Comparison of ENCODE assay signal across 19 mouse cellular contexts in the genomic region with DNA sequence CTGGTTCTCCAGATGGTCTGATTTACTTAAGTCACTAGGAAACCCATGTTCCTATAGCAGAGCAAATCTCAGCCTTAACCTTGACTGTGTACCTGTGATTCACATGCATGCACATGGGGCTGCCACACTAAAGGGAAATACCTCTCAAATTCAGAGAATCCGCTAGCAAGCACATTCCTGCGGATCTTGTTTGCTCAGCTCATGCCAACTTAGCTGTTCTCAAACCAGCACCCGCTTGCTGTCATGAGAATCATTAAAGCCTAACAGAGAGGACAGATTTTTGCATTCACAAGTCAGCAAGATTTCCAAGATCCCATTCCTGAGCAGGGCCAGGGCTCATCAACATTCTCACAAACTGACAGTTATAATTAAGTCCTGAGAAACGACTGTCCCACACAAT.
DNase-seq lines count a peak whose midpoint lies in the region; ATAC-seq and TF ChIP-seq lines count a peak whose summit lies in the region.
"Had no signal": no experiment of that assay in that cellular context is flagged by ENCODE, and none has a peak within 500 bp of the region (broad histone marks: within the 10 kb centered on the region; RNA-seq: fewer than 3 reads in every experiment).

No protein-coding gene starts in this region.

- H3K9me3 ChIP-seq in forebrain, embryonic 14.5 days (replicated peaks; ENCODE audit: control insufficient read depth, low read length): no peaks in the 10 kb centered on the region
- no peaks in the 10 kb centered on the region for H3K9me3 ChIP-seq in forebrain, embryonic 15.5 days
- H3K9me3 ChIP-seq in kidney, embryonic 14.5 days (ENCODE audit: control insufficient read depth, low read length): no peaks in the 10 kb centered on the region
- H3K9me3 ChIP-seq: embryonic facial prominence, embryonic 12.5 days; forebrain, embryonic 12.5 days; heart, embryonic 15.5 days; hindbrain, embryonic 13.5 days had no signal

- no peak overlapping the region for H3K4me2 ChIP-seq in forebrain, embryonic 14.5 days (ENCODE audit: low read length)
- no peak overlapping the region for H3K4me2 ChIP-seq in forebrain, embryonic 15.5 days (replicated peaks)
- no peak overlapping the region for H3K4me2 ChIP-seq in kidney, embryonic 14.5 days (replicated peaks; ENCODE audit: low read depth, low read length)
- H3K4me2 ChIP-seq: embryonic facial prominence, embryonic 12.5 days; forebrain, embryonic 12.5 days; heart, embryonic 11.5 days; heart, embryonic 15.5 days; hindbrain, embryonic 13.5 days had no signal

- TF ChIP-seq POLR2A in kidney, adult 2 months (IDR thresholded peaks at IDR 0.05; ENCODE audit: low read depth, low read length): no peak

- peak; percentile 22 for DNase-seq in forebrain, embryonic 14.5 days (ENCODE audit: low spot score)
- DNase-seq in kidney, adult 2 months: peak; percentile 86
- peak; percentile 67 for DNase-seq in kidney, adult 9 months
- DNase-seq in kidney, postnatal 25 days: peak; percentile 34 to 44
- DNase-seq in lung, postnatal 4 days: no peak
- DNase-seq in spleen, postnatal 10 days (ENCODE audit: low spot score in 2 of 2): no peak
- DNase-seq: adrenal gland, adult 2 months; adrenal gland, postnatal 25 days; gastrocnemius, postnatal 10 days; heart, adult 2 months; heart, postnatal 14 days had no signal

- H3K4me3 ChIP-seq in forebrain, embryonic 14.5 days (ENCODE audit: low read depth, low read length): no peak overlapping the region
- H3K4me3 ChIP-seq in forebrain, embryonic 15.5 days: no peak overlapping the region
- no peak overlapping the region for H3K4me3 ChIP-seq in kidney, adult 2 months (ENCODE audit: insufficient read depth, low read depth, low read length)
- no peak overlapping the region for H3K4me3 ChIP-seq in kidney, embryonic 14.5 days (ENCODE audit: low read length)
- H3K4me3 ChIP-seq: embryonic facial prominence, embryonic 12.5 days; forebrain, embryonic 12.5 days; heart, adult 2 months; heart, embryonic 15.5 days; hindbrain, embryonic 13.5 days had no signal

- no peaks in the 10 kb centered on the region for H3K4me1 ChIP-seq in forebrain, embryonic 14.5 days (ENCODE audit: control insufficient read depth, insufficient read depth, low read length)
- H3K4me1 ChIP-seq in forebrain, embryonic 15.5 days: no peaks in the 10 kb centered on the region
- H3K4me1 ChIP-seq in kidney, adult 2 months (ENCODE audit: control insufficient read depth, insufficient read depth, low read length): peaks cover 11% of the 10 kb centered on the region; the same call in 1 of the 2 replicates
- no peaks in the 10 kb centered on the region for H3K4me1 ChIP-seq in kidney, embryonic 14.5 days (ENCODE audit: control insufficient read depth, insufficient read depth, low read length)
- H3K4me1 ChIP-seq: embryonic facial prominence, embryonic 12.5 days; forebrain, embryonic 12.5 days; heart, embryonic 15.5 days; hindbrain, embryonic 13.5 days had no signal

- 68% methylated on average over 4 of the region's 4 CpGs for WGBS in forebrain, embryonic 14.5 days
- 60% methylated on average over 4 of the region's 4 CpGs for WGBS in forebrain, embryonic 15.5 days
- WGBS in kidney, adult 2 months: 48% methylated on average over 4 of the region's 4 CpGs
- WGBS in kidney, embryonic 14.5 days: 86% methylated on average over 4 of the region's 4 CpGs

- no peak overlapping the region for H3K9ac ChIP-seq in forebrain, embryonic 14.5 days (ENCODE audit: low read length)
- H3K9ac ChIP-seq in forebrain, embryonic 15.5 days (replicated peaks): no peak overlapping the region
- H3K9ac ChIP-seq in kidney, embryonic 14.5 days (ENCODE audit: low read depth, low read length): no peak overlapping the region
- H3K9ac ChIP-seq: embryonic facial prominence, embryonic 12.5 days; forebrain, embryonic 12.5 days; heart, embryonic 15.5 days; hindbrain, embryonic 13.5 days had no signal

- ATAC-seq in forebrain, embryonic 14.5 days: no peak
- no peak for ATAC-seq in forebrain, embryonic 15.5 days (replicated peaks)
- no peak for ATAC-seq in kidney, embryonic 14.5 days (ENCODE audit: low FRiP score, low TSS enrichment)
- ATAC-seq: hindbrain, postnatal 0 days had no signal

- no peak for TF ChIP-seq CTCF in kidney, adult 2 months (conservative IDR thresholded peaks at IDR 0.05; ENCODE audit: insufficient read depth, insufficient read length, low read depth, low read length)

- H3K27ac ChIP-seq in forebrain, embryonic 14.5 days (ENCODE audit: low read depth, low read length): no peak overlapping the region
- H3K27ac ChIP-seq in forebrain, embryonic 15.5 days (replicated peaks): no peak overlapping the region
- H3K27ac ChIP-seq in kidney, adult 2 months (ENCODE audit: insufficient read depth, low read depth, low read length): 0 out of 2 replicates have a peak overlapping the region, but pooled peaks have one; percentile 41
- H3K27ac ChIP-seq in kidney, embryonic 14.5 days (ENCODE audit: low read depth, low read length): no peak overlapping the region
- H3K27ac ChIP-seq: embryonic facial prominence, embryonic 12.5 days; forebrain, embryonic 12.5 days; heart, adult 2 months; heart, embryonic 15.5 days; hindbrain, embryonic 13.5 days; hindbrain, postnatal 0 days had no signal

- no peaks in the 10 kb centered on the region for H3K36me3 ChIP-seq in forebrain, embryonic 14.5 days (ENCODE audit: control insufficient read depth, insufficient read depth, low read length)
- H3K36me3 ChIP-seq in forebrain, embryonic 15.5 days: no peaks in the 10 kb centered on the region
- no peaks in the 10 kb centered on the region for H3K36me3 ChIP-seq in kidney, adult 2 months (ENCODE audit: control insufficient read depth, insufficient read depth, low read length)
- H3K36me3 ChIP-seq in kidney, embryonic 14.5 days (ENCODE audit: control insufficient read depth, insufficient read depth, low read length): no peaks in the 10 kb centered on the region
- H3K36me3 ChIP-seq: embryonic facial prominence, embryonic 12.5 days; forebrain, embryonic 12.5 days; heart, embryonic 15.5 days; hindbrain, embryonic 13.5 days had no signal

- H3K27me3 ChIP-seq in forebrain, embryonic 14.5 days (replicated peaks; ENCODE audit: control insufficient read depth, insufficient read depth, low read length): no peaks in the 10 kb centered on the region
- H3K27me3 ChIP-seq in forebrain, embryonic 15.5 days: no peaks in the 10 kb centered on the region
- no peaks in the 10 kb centered on the region for H3K27me3 ChIP-seq in kidney, adult 2 months (replicated peaks; ENCODE audit: control insufficient read depth, insufficient read depth, low read length)
- no peaks in the 10 kb centered on the region for H3K27me3 ChIP-seq in kidney, embryonic 14.5 days (ENCODE audit: control insufficient read depth, insufficient read depth, low read length)
- H3K27me3 ChIP-seq: embryonic facial prominence, embryonic 12.5 days; heart, embryonic 15.5 days; hindbrain, embryonic 13.5 days had no signal

Comparison
In these comparisons a context has a peak if more than half of its experiments do, and no peak if none do; other contexts are left out.
1. DNase-seq: peak in forebrain, embryonic 14.5 days (single experiment), kidney, adult 2 months (single experiment), kidney, adult 9 months (single experiment) and kidney, postnatal 25 days (2 of 2); none in lung, postnatal 4 days (0 of 2) and spleen, postnatal 10 days (0 of 2).